Mouse (Mus musculus) hindbrain, postnatal 0 days (tissue): ENCODE measurements around the gene Zfp710. TPM values are rescaled to one million over a fixed set of nuclear protein-coding genes. Genes with fewer than 3 reads are reported as not detected.

ENCODE experiments used
- ATAC-seq: fragments of 200-750 bp; cut with Nextera tagmentation; 2 replicates; pipeline ENCODE4 v1.8.0; 2017; ENCODE audit warnings: mild to moderate bottlenecking, moderate TSS enrichment, moderate library complexity
- DNase-seq: peaks from one replicate; pipeline ENCODE4 v3.0.0-alpha.2; 2015; ENCODE audit warnings: low spot score
- H3K27ac ChIP-seq: fragments of 300-500 bp; sonication (generic); 2 replicates; pipeline ENCODE4 v1.5.1; 2014; ENCODE audit warnings: mild to moderate bottlenecking
- H3K27me3 ChIP-seq: fragments of 300-500 bp; sonication (generic); 2 replicates; pipeline ENCODE4 v1.6.1; 2014; ENCODE audit warnings: low read length, mixed read lengths; ENCODE audit not compliant: insufficient read depth
- H3K36me3 ChIP-seq: fragments of 300-500 bp; sonication (generic); 2 replicates; pipeline ENCODE4 v1.6.1; 2014; ENCODE audit warnings: low read length, mixed read lengths; ENCODE audit not compliant: insufficient read depth
- H3K4me1 ChIP-seq: fragments of 300-500 bp; sonication (generic); 2 replicates; pipeline ENCODE4 v1.6.1; 2014; ENCODE audit warnings: antibody characterized with exemption, low read length, mixed read lengths; ENCODE audit not compliant: insufficient read depth
- H3K4me2 ChIP-seq: fragments of 300-500 bp; sonication (generic); 2 replicates; pipeline ENCODE4 v1.6.1; 2014; ENCODE audit warnings: low read depth, mild to moderate bottlenecking, low read length, moderate library complexity, mixed read lengths
- H3K4me3 ChIP-seq: fragments of 300-500 bp; sonication (generic); 2 replicates; pipeline ENCODE4 v1.5.1; 2014; ENCODE audit warnings: low read length
- H3K9ac ChIP-seq: fragments of 300-500 bp; sonication (generic); replicated peaks from 2 replicates; pipeline ENCODE4 v1.6.1; 2014; ENCODE audit warnings: mild to moderate bottlenecking, low read length, moderate library complexity, mixed read lengths
- H3K9me3 ChIP-seq: fragments of 300-500 bp; sonication (generic); 2 replicates; pipeline ENCODE4 v1.6.1; 2016; ENCODE audit warnings: low read length, mixed read lengths
- CTCF ChIP-seq: IDR thresholded peaks from 2 replicates; pipeline ENCODE4 v1.5.1; 2016; ENCODE audit warnings: antibody characterized with exemption, control low read depth, low read depth
- WGBS: fragments of 180-500 bp; shearing (Covaris S2); extraction: QIAGEN DNeasy Blood & Tissue Kit; methylation state at CpG from one replicate; pipeline ENCODE4 v1.1.7; 2014; 5-methylcytosine and 5-hydroxymethylcytosine counted together
- polyA plus RNA-seq: library from polyadenylated mRNA; unstranded; fragments of >200 nt; fragmentation: Nextera tagmentation; extraction: Ambion mirVana; gene quantifications from 2 replicates; pipeline ENCODE4 v1.2.1, GENCODE M21; 2015
- total RNA-seq: library from RNA; depleted of rRNA; stranded (reverse); fragments of >200 nt; gene quantifications from 2 replicates; pipeline ENCODE4 v1.2.3, GENCODE M21; 2014

The Zfp710 gene
- total and polyA plus RNA-seq, 2 experiments from 2014 or later: 10.3 to 25.8 TPM

DNA sequence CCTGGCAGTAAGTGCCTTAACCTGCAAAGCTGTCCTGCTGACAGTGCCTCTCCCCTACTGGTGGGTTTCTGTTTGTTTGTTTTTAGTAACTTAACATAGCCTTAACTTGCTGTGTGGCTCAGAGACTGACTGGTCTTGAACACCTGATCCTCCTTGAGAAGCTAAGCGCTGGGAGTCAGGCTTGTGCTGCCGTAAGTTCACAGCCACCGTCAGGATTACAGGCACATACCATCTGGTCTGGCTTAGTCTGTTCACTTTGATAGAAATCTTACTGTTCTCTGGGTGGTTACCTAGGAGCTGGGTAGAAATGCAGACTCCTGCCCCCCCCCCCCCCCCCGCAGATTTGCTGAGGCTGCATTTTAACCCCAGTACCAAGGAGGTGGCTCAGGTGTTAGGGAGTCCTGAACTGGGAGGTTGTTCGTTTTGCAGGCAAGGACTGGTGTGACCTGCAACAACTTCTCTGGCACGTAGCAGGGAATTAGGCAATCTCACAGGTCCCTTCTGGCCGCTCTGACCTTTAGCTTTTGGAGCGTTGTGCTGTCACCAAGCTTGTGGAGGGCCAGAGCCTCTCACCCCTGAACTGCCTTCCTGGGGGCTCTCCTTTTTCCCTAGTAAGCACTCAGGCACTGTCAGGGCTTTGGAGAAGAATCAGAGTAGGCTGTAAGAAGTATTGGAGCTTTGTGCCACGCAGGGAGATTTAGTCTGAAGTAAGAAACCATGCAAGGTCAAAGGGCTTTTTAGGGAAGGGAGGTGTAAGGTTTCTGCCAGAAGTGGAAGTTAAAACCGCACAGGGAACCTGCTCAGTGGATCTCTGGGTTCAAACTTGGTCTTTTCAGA, 7.8 kb downstream of the Zfp710 start:
- H3K9me3 ChIP-seq: no peaks in the 10 kb centered on the region
- TF ChIP-seq CTCF: no peak
- no peaks in the 10 kb centered on the region for H3K27me3 ChIP-seq
- H3K4me3 ChIP-seq: no peak overlapping the region
- 50% methylated on average over 10 of the region's 10 CpGs for WGBS
- H3K36me3 ChIP-seq: no peaks in the 10 kb centered on the region
- H3K9ac ChIP-seq: no peak overlapping the region
- no peak overlapping the region for H3K27ac ChIP-seq
- ATAC-seq (no peak), DNase-seq (no peak)
- H3K4me2 ChIP-seq: no peak overlapping the region
- H3K4me1 ChIP-seq: peaks cover 12% of the 10 kb centered on the region; the same call in 1 of the 2 replicates

DNA sequence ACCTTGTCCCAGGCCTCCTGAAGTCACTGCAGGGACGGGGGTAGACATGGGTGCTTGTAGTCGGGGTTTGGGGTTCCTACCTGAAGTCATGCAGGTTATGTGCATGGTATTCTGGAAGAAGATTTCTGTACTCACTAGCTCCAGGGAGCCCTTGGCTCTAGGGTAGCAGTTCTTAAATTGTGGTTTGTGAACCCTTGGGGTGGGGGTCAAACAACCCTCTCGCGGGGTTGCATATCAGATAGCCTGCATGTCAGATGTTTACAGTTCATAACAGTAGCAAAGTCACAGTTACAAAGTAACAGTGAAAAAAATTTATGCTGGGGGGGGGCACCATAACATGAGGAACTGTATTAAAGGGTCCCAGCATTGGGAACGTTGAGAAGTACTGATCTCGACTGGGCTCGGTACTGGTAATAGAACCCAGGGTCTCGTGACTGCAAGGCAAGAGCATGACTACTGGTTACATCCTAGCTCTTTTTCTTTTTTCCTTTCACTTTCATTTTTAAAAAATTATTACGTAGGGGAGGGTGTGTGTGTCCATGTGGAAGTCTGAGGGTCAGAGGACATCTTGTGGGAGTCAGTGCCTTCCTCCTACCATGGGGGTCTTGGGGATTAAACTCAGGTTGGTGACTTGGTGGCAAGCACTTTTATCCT, 8.6 kb downstream of the Zfp710 start:
- Histone ChIP-seq H3K36me3 (no peaks in the 10 kb centered on the region), H3K4me3 (no peak overlapping the region), H3K27ac (no peak overlapping the region), H3K4me1 (peaks cover 6% of the 10 kb centered on the region; the same call in 1 of the 2 replicates), H3K9ac (no peak overlapping the region), H3K9me3 (no peaks in the 10 kb centered on the region), H3K4me2 (no peak overlapping the region), H3K27me3 (no peaks in the 10 kb centered on the region)
- 78% methylated on average over 9 of the region's 9 CpGs for WGBS
- ATAC-seq (no peak), DNase-seq (no peak)
- no peak for TF ChIP-seq CTCF

DNA sequence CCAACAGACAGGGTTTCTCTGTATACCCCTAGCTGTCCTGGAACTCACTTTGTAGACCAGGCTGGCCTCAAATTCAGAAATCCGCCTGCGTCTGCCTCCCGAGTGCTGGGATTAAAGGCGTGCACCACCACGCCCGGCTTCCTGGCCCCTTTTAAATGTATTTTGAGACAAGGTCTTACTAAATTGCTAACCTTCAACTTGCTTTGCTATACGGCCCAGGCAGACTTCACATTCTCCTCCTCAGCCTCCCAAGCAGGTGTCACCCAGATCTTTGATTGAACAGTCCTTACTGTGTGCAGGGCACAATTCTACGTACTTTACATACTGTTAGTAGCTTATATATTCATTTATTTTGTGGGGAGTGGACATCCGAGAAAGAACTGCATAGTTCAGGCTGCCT, 9.2 kb downstream of the Zfp710 start:
- H3K27me3 ChIP-seq: no peaks in the 10 kb centered on the region
- no peak for TF ChIP-seq CTCF
- H3K9me3 ChIP-seq: no peaks in the 10 kb centered on the region
- 86% methylated on average over 9 of the region's 9 CpGs for WGBS
- ATAC-seq (no peak), DNase-seq (no peak)
- no peak overlapping the region for H3K4me3 ChIP-seq
- H3K4me2 ChIP-seq: no peak overlapping the region
- H3K27ac ChIP-seq: no peak overlapping the region
- H3K4me1 ChIP-seq: peaks cover under 1% of the 10 kb centered on the region; the same call in 1 of the 2 replicates
- no peak overlapping the region for H3K9ac ChIP-seq
- H3K36me3 ChIP-seq: no peaks in the 10 kb centered on the region

- H3K4me1 ChIP-seq: no peaks in the 10 kb centered on the region
- TF ChIP-seq CTCF: no peak
- no peak overlapping the region for H3K27ac ChIP-seq
- no peak for DNase-seq
- H3K9ac ChIP-seq: no peak overlapping the region
- no peaks in the 10 kb centered on the region for H3K36me3 ChIP-seq
- 72% methylated on average over 6 of the region's 6 CpGs for WGBS
- no peak for ATAC-seq
- no peak overlapping the region for H3K4me3 ChIP-seq
- H3K4me2 ChIP-seq: no peak overlapping the region
- H3K27me3 ChIP-seq: no peaks in the 10 kb centered on the region
- H3K9me3 ChIP-seq: no peaks in the 10 kb centered on the region
These were observed 10.5 kb downstream of the Zfp710 start for GRCm38 (mm10) chr7:80035086-80035485.

GRCm38 (mm10) chr7:80035748-80036147, 11.1 kb downstream of the Zfp710 start:
- Histone ChIP-seq H3K27ac (no peak overlapping the region), H3K4me1 (no peaks in the 10 kb centered on the region), H3K9ac (no peak overlapping the region), H3K4me3 (no peak overlapping the region), H3K27me3 (no peaks in the 10 kb centered on the region), H3K4me2 (no peak overlapping the region), H3K9me3 (no peaks in the 10 kb centered on the region), H3K36me3 (no peaks in the 10 kb centered on the region)
- ATAC-seq (no peak), DNase-seq (no peak)
- no peak for TF ChIP-seq CTCF
- WGBS: 80% methylated on average over 4 of the region's 4 CpGs

DNA sequence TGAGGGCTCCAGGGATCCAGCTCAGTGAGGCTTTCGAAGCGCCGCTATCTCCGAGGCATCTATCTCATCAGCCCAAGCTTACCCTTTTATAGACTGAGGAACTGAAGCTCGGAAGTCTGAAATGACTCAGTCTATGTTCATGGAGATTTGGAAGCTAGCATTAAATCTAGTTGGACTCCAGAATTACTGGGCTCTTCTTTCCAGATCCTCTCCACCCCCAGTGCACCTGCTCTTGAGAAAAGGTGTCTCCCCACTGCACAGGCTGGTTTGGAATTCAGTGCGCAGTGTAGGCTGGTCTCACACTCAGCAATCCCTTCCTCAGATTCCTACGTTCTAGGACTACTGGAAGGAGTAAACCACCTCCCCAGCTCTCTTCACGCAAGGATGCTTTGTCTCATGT, 15.1 kb downstream of the Zfp710 start:
- 89% methylated on average over 8 of the region's 8 CpGs for WGBS
- no peak overlapping the region for H3K4me2 ChIP-seq
- no peaks in the 10 kb centered on the region for H3K9me3 ChIP-seq
- TF ChIP-seq CTCF: no peak
- H3K27me3 ChIP-seq: no peaks in the 10 kb centered on the region
- H3K4me3 ChIP-seq: no peak overlapping the region
- peaks cover 3% of the 10 kb centered on the region; the same call in 1 of the 2 replicates for H3K4me1 ChIP-seq
- DNase-seq: no peak
- no peak overlapping the region for H3K27ac ChIP-seq
- no peak overlapping the region for H3K9ac ChIP-seq
- no peak for ATAC-seq
- no peaks in the 10 kb centered on the region for H3K36me3 ChIP-seq

DNA sequence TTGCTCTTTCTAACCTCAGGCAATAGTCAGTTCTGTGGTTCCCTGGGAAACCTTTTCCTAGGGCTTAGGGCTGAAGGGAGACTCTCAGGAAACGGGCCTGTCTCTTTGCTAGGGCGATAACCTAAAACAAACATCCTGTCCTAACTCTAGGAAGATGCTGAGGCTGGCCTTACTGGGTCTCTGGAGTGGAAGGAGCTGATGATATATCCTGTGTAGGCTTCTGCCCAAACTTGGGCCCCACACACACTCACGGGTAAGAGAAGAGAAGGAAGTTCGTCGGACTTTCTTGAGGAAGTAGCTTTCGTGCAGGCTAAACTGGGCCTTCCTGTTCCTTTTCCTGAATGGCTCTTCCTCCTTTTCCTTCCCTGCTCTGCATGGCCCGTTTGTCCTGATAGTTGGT, 19.6 kb downstream of the Zfp710 start:
- DNase-seq: no peak
- H3K4me2 ChIP-seq: no peak overlapping the region
- TF ChIP-seq CTCF: no peak
- 79% methylated on average over 7 of the region's 7 CpGs for WGBS
- ATAC-seq: no peak
- H3K36me3 ChIP-seq: no peaks in the 10 kb centered on the region
- H3K4me3 ChIP-seq: no peak overlapping the region
- H3K27ac ChIP-seq: no peak overlapping the region
- peaks cover 5% of the 10 kb centered on the region; the same call in 1 of the 2 replicates for H3K4me1 ChIP-seq
- no peaks in the 10 kb centered on the region for H3K27me3 ChIP-seq
- no peak overlapping the region for H3K9ac ChIP-seq
- no peaks in the 10 kb centered on the region for H3K9me3 ChIP-seq
